17 mouse cellular contexts compared by ENCODE assay signal in the genomic region with DNA sequence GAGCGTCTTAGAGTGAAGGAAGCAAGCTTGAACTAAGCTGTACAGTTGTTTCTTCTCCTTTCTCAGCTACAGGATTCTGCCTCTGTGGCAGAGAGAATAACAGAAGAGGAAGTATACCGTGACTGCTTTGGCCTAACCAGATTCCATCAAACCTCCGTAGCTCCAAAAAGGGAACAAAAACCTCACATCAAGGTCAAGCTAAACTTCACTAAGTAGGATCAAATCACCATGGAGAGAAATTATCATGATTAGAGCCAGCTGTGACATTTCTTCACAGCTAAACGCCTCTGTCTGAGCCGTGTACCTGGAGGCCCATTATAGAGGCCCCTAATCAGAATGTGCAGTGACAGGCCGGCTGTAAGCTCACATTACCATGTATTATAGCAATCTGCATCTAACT. TPM values are rescaled to one million over a fixed set of nuclear protein-coding genes. Genes with fewer than 3 reads are reported as not detected.
DNase-seq lines count a peak whose midpoint lies in the region; ATAC-seq and TF ChIP-seq lines count a peak whose summit lies in the region.
"Had no signal": no experiment of that assay in that cellular context is flagged by ENCODE, and none has a peak within 500 bp of the region (broad histone marks: within the 10 kb centered on the region; RNA-seq: fewer than 3 reads in every experiment).

No protein-coding gene starts in this region.

- H3K9ac ChIP-seq in liver, postnatal 0 days (replicated peaks): no peak overlapping the region
- H3K9ac ChIP-seq: liver, embryonic 13.5 days; stomach, embryonic 15.5 days had no signal

- H3K4me2 ChIP-seq in liver, postnatal 0 days (ENCODE audit: low read depth, low read length): no peak overlapping the region
- H3K4me2 ChIP-seq: liver, embryonic 13.5 days; stomach, embryonic 15.5 days had no signal

- no peaks in the 10 kb centered on the region for H3K9me3 ChIP-seq in liver, postnatal 0 days (ENCODE audit: low read length)
- H3K9me3 ChIP-seq: liver, embryonic 13.5 days; megakaryocyte, embryonic 14.5 days; stomach, embryonic 15.5 days had no signal

- no peaks in the 10 kb centered on the region for H3K27me3 ChIP-seq in liver, postnatal 0 days (ENCODE audit: insufficient read depth, low read length)
- H3K27me3 ChIP-seq in splenic B cell, adult 2 months (ENCODE audit: control insufficient read depth, insufficient read depth, low read length, poor library complexity, severe bottlenecking): no peaks in the 10 kb centered on the region
- H3K27me3 ChIP-seq: liver, embryonic 13.5 days; megakaryocyte, embryonic 14.5 days; stomach, embryonic 15.5 days had no signal

- DNase-seq in liver, postnatal 0 days: no peak
- no peak for DNase-seq in liver
- DNase-seq in splenic B cell, adult 2 months (ENCODE audit: low read depth, low spot score): peak; percentile 42
- DNase-seq in layer of hippocampus, adult 9-10 months (ENCODE audit: low spot score): no peak
- no peak for DNase-seq in adipocyte (ENCODE audit: low spot score)
- DNase-seq: cerebellum, adult 2 months; gastrocnemius, postnatal 14 days; kidney, postnatal 10 days; liver, embryonic 13.5 days; thymus, postnatal 25 days had no signal

- no peak for TF ChIP-seq CTCF in liver, postnatal 0 days (IDR thresholded peaks at IDR 0.05; ENCODE audit: low read depth)
- no peak for TF ChIP-seq CTCF in bone marrow macrophage, adult 2 months (IDR thresholded peaks at IDR 0.05; ENCODE audit: low read depth, low read length)

- WGBS in liver, postnatal 0 days (ENCODE audit: insufficient replicate concordance): 30% methylated on average over 6 of the region's 6 CpGs

- ATAC-seq in liver, postnatal 0 days: 0 out of 2 replicates have a peak, but pooled peaks have one; percentile 35
- ATAC-seq in granulocyte monocyte progenitor cell, adult 5-6 weeks (replicated peaks; ENCODE audit: poor library complexity, severe bottlenecking): peak; percentile 89
- ATAC-seq: forebrain, embryonic 16.5 days; hindbrain, embryonic 16.5 days had no signal

- no peak for TF ChIP-seq EP300 in liver, postnatal 0 days (IDR thresholded peaks at IDR 0.05; ENCODE audit: low read depth)

- H3K4me1 ChIP-seq in liver, postnatal 0 days (ENCODE audit: insufficient read depth): 0 out of 2 replicates have a peak, but pooled peaks cover 3% of the 10 kb centered on the region
- peaks cover 32% of the 10 kb centered on the region for H3K4me1 ChIP-seq in bone marrow macrophage, adult 2 months (ENCODE audit: control insufficient read depth, insufficient read depth, low read length)
- H3K4me1 ChIP-seq: stomach, embryonic 15.5 days had no signal

- no peaks in the 10 kb centered on the region for H3K36me3 ChIP-seq in liver, postnatal 0 days (replicated peaks; ENCODE audit: insufficient read depth, low read length)
- H3K36me3 ChIP-seq in splenic B cell, adult 2 months (ENCODE audit: control insufficient read depth, insufficient read depth, low read length, poor library complexity, severe bottlenecking): no peaks in the 10 kb centered on the region
- H3K36me3 ChIP-seq: liver, embryonic 13.5 days; stomach, embryonic 15.5 days had no signal

- no peak overlapping the region for H3K4me3 ChIP-seq in liver, postnatal 0 days (ENCODE audit: low read depth, low read length)
- no peak overlapping the region for H3K4me3 ChIP-seq in bone marrow macrophage, adult 2 months (ENCODE audit: insufficient read depth, low read length)
- H3K4me3 ChIP-seq: liver, embryonic 13.5 days; megakaryocyte, embryonic 14.5 days; myocyte; stomach, embryonic 15.5 days had no signal

- no peak overlapping the region for H3K27ac ChIP-seq in liver, postnatal 0 days (ENCODE audit: low read depth)
- peak overlapping the region; percentile 80 for H3K27ac ChIP-seq in bone marrow macrophage, adult 2 months (ENCODE audit: insufficient read depth, low read depth, low read length)
- H3K27ac ChIP-seq: liver, embryonic 13.5 days had no signal

- no peak for TF ChIP-seq POLR2A in bone marrow macrophage, adult 2 months (IDR thresholded peaks at IDR 0.05; ENCODE audit: borderline replicate concordance, low read depth, low read length)

RNA-seq across cellular contexts. Expression of a gene that starts 28.2 kb away (rescaled TPM):
- 270 and 275 TPM in 2 replicates for polyA plus RNA-seq in liver, postnatal 0 days (2015; fragmentation: Nextera tagmentation; extraction: Ambion mirVana)
- 370 TPM in 2 replicates for polyA plus RNA-seq in bone marrow macrophage, adult 2 months (2012; ENCODE audit: insufficient read depth, insufficient read length, missing spikeins)
- total RNA-seq in granulocyte monocyte progenitor cell, adult 5-6 weeks (2014; fragmentation: Nextera tagmentation): 154 and 158 TPM in 2 replicates
- 231 and 250 TPM in 2 replicates for total RNA-seq in granulocyte monocyte progenitor cell, adult 5-6 weeks (2017)
